Mouse (Mus musculus): Measurements from ENCODE around the gene Me1. TPM values are rescaled to one million over a fixed set of nuclear protein-coding genes. Genes with fewer than 3 reads are reported as not detected.
A peak's percentile ranks its signal among the peaks of the same experiment; 100 is the strongest.

Gene Me1
- polyA plus RNA-seq, 1 experiment from 2014 or later = 4.4 TPM

GRCm38 (mm10) chr9:86570946-86571345 lies 124.8 kb downstream of the Me1 start:
- no peak overlapping the region for H3K9ac ChIP-seq (ENCODE audit: low read depth, low read length)

GRCm38 (mm10) chr9:86570261-86570890 lies 125.4 kb downstream of the Me1 start:
- no peak for ATAC-seq (ENCODE audit: low read depth)
- Histone ChIP-seq H3K4me1 (ENCODE audit: control insufficient read depth, low read depth, low read length) (peaks cover 11% of the 10 kb centered on the region), H3K9ac (ENCODE audit: low read depth, low read length) (no peak overlapping the region), H3K36me3 (ENCODE audit: control insufficient read depth, insufficient read depth) (no peaks in the 10 kb centered on the region), H3K27ac (ENCODE audit: low read length) (no peak overlapping the region), H3K4me3 (ENCODE audit: low read depth, low read length) (peak overlapping the region; percentile 79), H3K4me2 (ENCODE audit: low read depth, low read length) (peak overlapping the region; percentile 100), H3K27me3 (ENCODE audit: control insufficient read depth, insufficient read depth, low read depth, low read length) (no peaks in the 10 kb centered on the region), H3K9me3 (replicated peaks; ENCODE audit: control insufficient read depth, low read length) (no peaks in the 10 kb centered on the region)
- WGBS (ENCODE audit: insufficient replicate concordance) = 64% methylated on average over 10 of the region's 10 CpGs

More at GRCm38 (mm10) chr9:86570946-86571345, 124.8 kb downstream of the Me1 start:
- H3K4me2 ChIP-seq (ENCODE audit: low read depth, low read length) = peak overlapping the region; percentile 100
- ATAC-seq (ENCODE audit: low read depth) = no peak
- 16% methylated on average over 8 of the region's 8 CpGs for WGBS (ENCODE audit: insufficient replicate concordance)
- no peaks in the 10 kb centered on the region for H3K36me3 ChIP-seq (ENCODE audit: control insufficient read depth, insufficient read depth)
- H3K9me3 ChIP-seq (replicated peaks; ENCODE audit: control insufficient read depth, low read length) = no peaks in the 10 kb centered on the region
- H3K4me3 ChIP-seq (ENCODE audit: low read depth, low read length) = peak overlapping the region; percentile 79
- no peaks in the 10 kb centered on the region for H3K27me3 ChIP-seq (ENCODE audit: control insufficient read depth, insufficient read depth, low read depth, low read length)
- no peak overlapping the region; the same call in 1 of the 2 replicates for H3K27ac ChIP-seq (ENCODE audit: low read length)
- peaks cover 11% of the 10 kb centered on the region for H3K4me1 ChIP-seq (ENCODE audit: control insufficient read depth, low read depth, low read length)

GRCm38 (mm10) chr9:86569314-86569910 lies 126.3 kb downstream of the Me1 start:
- H3K9ac ChIP-seq (ENCODE audit: low read depth, low read length) = no peak overlapping the region
- H3K4me2 ChIP-seq (ENCODE audit: low read depth, low read length) = no peak overlapping the region
- H3K27ac ChIP-seq (ENCODE audit: low read length) = no peak overlapping the region
- no peak for ATAC-seq (ENCODE audit: low read depth)
- peaks cover 11% of the 10 kb centered on the region for H3K4me1 ChIP-seq (ENCODE audit: control insufficient read depth, low read depth, low read length)
- no peaks in the 10 kb centered on the region for H3K9me3 ChIP-seq (replicated peaks; ENCODE audit: control insufficient read depth, low read length)
- no peaks in the 10 kb centered on the region for H3K36me3 ChIP-seq (ENCODE audit: control insufficient read depth, insufficient read depth)
- H3K27me3 ChIP-seq (ENCODE audit: control insufficient read depth, insufficient read depth, low read depth, low read length) = no peaks in the 10 kb centered on the region
- no peak overlapping the region for H3K4me3 ChIP-seq (ENCODE audit: low read depth, low read length)
- WGBS (ENCODE audit: insufficient replicate concordance) = 56% methylated on average over 3 of the region's 3 CpGs

GRCm38 (mm10) chr9:86560543-86560942 lies 135.2 kb downstream of the Me1 start:
- no peaks in the 10 kb centered on the region for H3K27me3 ChIP-seq (ENCODE audit: control insufficient read depth, insufficient read depth, low read depth, low read length)
- no peaks in the 10 kb centered on the region for H3K4me1 ChIP-seq (ENCODE audit: control insufficient read depth, low read depth, low read length)
- no peak overlapping the region for H3K27ac ChIP-seq (ENCODE audit: low read length)
- no peaks in the 10 kb centered on the region for H3K9me3 ChIP-seq (replicated peaks; ENCODE audit: control insufficient read depth, low read length)
- no peak for ATAC-seq (ENCODE audit: low read depth)
- H3K4me3 ChIP-seq (ENCODE audit: low read depth, low read length) = no peak overlapping the region
- WGBS (ENCODE audit: insufficient replicate concordance) = 61% methylated on average over 3 of the region's 3 CpGs
- H3K4me2 ChIP-seq (ENCODE audit: low read depth, low read length) = no peak overlapping the region
- no peaks in the 10 kb centered on the region for H3K36me3 ChIP-seq (ENCODE audit: control insufficient read depth, insufficient read depth)
- no peak overlapping the region for H3K9ac ChIP-seq (ENCODE audit: low read depth, low read length)

- no peaks in the 10 kb centered on the region for H3K27me3 ChIP-seq (ENCODE audit: control insufficient read depth, insufficient read depth, low read depth, low read length)
- H3K9ac ChIP-seq (ENCODE audit: low read depth, low read length) = no peak overlapping the region
- no peak for ATAC-seq (ENCODE audit: low read depth)
- no peak overlapping the region for H3K4me3 ChIP-seq (ENCODE audit: low read depth, low read length)
- H3K27ac ChIP-seq (ENCODE audit: low read length) = no peak overlapping the region
- H3K4me1 ChIP-seq (ENCODE audit: control insufficient read depth, low read depth, low read length) = no peaks in the 10 kb centered on the region
- H3K4me2 ChIP-seq (ENCODE audit: low read depth, low read length) = no peak overlapping the region
- peaks cover 5% of the 10 kb centered on the region for H3K36me3 ChIP-seq (ENCODE audit: control insufficient read depth, insufficient read depth)
- WGBS (ENCODE audit: insufficient replicate concordance) = 76% methylated on average over 4 of the region's 4 CpGs
- no peaks in the 10 kb centered on the region for H3K9me3 ChIP-seq (replicated peaks; ENCODE audit: control insufficient read depth, low read length)
Observed at GRCm38 (mm10) chr9:86554641-86555040, 141.1 kb downstream of the Me1 start.

GRCm38 (mm10) chr9:86553886-86554285 lies 141.9 kb downstream of the Me1 start:
- Histone ChIP-seq H3K4me1 (ENCODE audit: control insufficient read depth, low read depth, low read length) (no peaks in the 10 kb centered on the region), H3K4me3 (ENCODE audit: low read depth, low read length) (no peak overlapping the region), H3K27me3 (ENCODE audit: control insufficient read depth, insufficient read depth, low read depth, low read length) (no peaks in the 10 kb centered on the region), H3K4me2 (ENCODE audit: low read depth, low read length) (no peak overlapping the region), H3K9ac (ENCODE audit: low read depth, low read length) (no peak overlapping the region), H3K27ac (ENCODE audit: low read length) (no peak overlapping the region), H3K36me3 (ENCODE audit: control insufficient read depth, insufficient read depth) (peaks cover 5% of the 10 kb centered on the region), H3K9me3 (replicated peaks; ENCODE audit: control insufficient read depth, low read length) (no peaks in the 10 kb centered on the region)
- ATAC-seq (ENCODE audit: low read depth) = no peak
- 79% methylated on average over 9 of the region's 9 CpGs for WGBS (ENCODE audit: insufficient replicate concordance)

GRCm38 (mm10) chr9:86550717-86551116 lies 145.0 kb downstream of the Me1 start:
- Histone ChIP-seq H3K27ac (ENCODE audit: low read length) (no peak overlapping the region), H3K36me3 (ENCODE audit: control insufficient read depth, insufficient read depth) (peaks cover 15% of the 10 kb centered on the region), H3K27me3 (ENCODE audit: control insufficient read depth, insufficient read depth, low read depth, low read length) (no peaks in the 10 kb centered on the region), H3K4me1 (ENCODE audit: control insufficient read depth, low read depth, low read length) (no peaks in the 10 kb centered on the region), H3K4me3 (ENCODE audit: low read depth, low read length) (no peak overlapping the region), H3K4me2 (ENCODE audit: low read depth, low read length) (no peak overlapping the region), H3K9me3 (replicated peaks; ENCODE audit: control insufficient read depth, low read length) (no peaks in the 10 kb centered on the region), H3K9ac (ENCODE audit: low read depth, low read length) (no peak overlapping the region)
- no peak for ATAC-seq (ENCODE audit: low read depth)
- WGBS (ENCODE audit: insufficient replicate concordance) = 77% methylated on average over 3 of the region's 3 CpGs

GRCm38 (mm10) chr9:86549637-86550162 lies 146.1 kb downstream of the Me1 start:
- H3K9ac ChIP-seq (ENCODE audit: low read depth, low read length) = no peak overlapping the region
- H3K4me2 ChIP-seq (ENCODE audit: low read depth, low read length) = no peak overlapping the region
- no peak overlapping the region for H3K27ac ChIP-seq (ENCODE audit: low read length)
- no peaks in the 10 kb centered on the region for H3K4me1 ChIP-seq (ENCODE audit: control insufficient read depth, low read depth, low read length)
- H3K4me3 ChIP-seq (ENCODE audit: low read depth, low read length) = no peak overlapping the region
- 72% methylated on average over 5 of the region's 5 CpGs for WGBS (ENCODE audit: insufficient replicate concordance)
- H3K36me3 ChIP-seq (ENCODE audit: control insufficient read depth, insufficient read depth) = peaks cover 15% of the 10 kb centered on the region
- H3K9me3 ChIP-seq (replicated peaks; ENCODE audit: control insufficient read depth, low read length) = no peaks in the 10 kb centered on the region
- no peaks in the 10 kb centered on the region for H3K27me3 ChIP-seq (ENCODE audit: control insufficient read depth, insufficient read depth, low read depth, low read length)
- peak; percentile 75 for ATAC-seq (ENCODE audit: low read depth)

GRCm38 (mm10) chr9:86544559-86544958 lies 151.2 kb downstream of the Me1 start:
- H3K9me3 ChIP-seq (replicated peaks; ENCODE audit: control insufficient read depth, low read length) = no peaks in the 10 kb centered on the region
- no peaks in the 10 kb centered on the region for H3K4me1 ChIP-seq (ENCODE audit: control insufficient read depth, low read depth, low read length)
- no peak overlapping the region for H3K9ac ChIP-seq (ENCODE audit: low read depth, low read length)
- no peaks in the 10 kb centered on the region for H3K27me3 ChIP-seq (ENCODE audit: control insufficient read depth, insufficient read depth, low read depth, low read length)
- ATAC-seq (ENCODE audit: low read depth) = no peak
- peaks cover 10% of the 10 kb centered on the region for H3K36me3 ChIP-seq (ENCODE audit: control insufficient read depth, insufficient read depth)
- no peak overlapping the region for H3K4me3 ChIP-seq (ENCODE audit: low read depth, low read length)
- no peak overlapping the region for H3K27ac ChIP-seq (ENCODE audit: low read length)
- 36% methylated on average over 1 of the region's 1 CpGs for WGBS (ENCODE audit: insufficient replicate concordance)
- H3K4me2 ChIP-seq (ENCODE audit: low read depth, low read length) = no peak overlapping the region

All from liver, embryonic 16.5 days (tissue).